Mouse (Mus musculus): ENCODE results near the gene Fam50a. TPM values are rescaled to one million over a fixed set of nuclear protein-coding genes. Genes with fewer than 3 reads are reported as not detected.

The Fam50a gene
- polyA plus RNA-seq (2015; fragmentation: Nextera tagmentation; extraction: Ambion mirVana) = 25.0 and 30.2 TPM in 2 replicates

DNA sequence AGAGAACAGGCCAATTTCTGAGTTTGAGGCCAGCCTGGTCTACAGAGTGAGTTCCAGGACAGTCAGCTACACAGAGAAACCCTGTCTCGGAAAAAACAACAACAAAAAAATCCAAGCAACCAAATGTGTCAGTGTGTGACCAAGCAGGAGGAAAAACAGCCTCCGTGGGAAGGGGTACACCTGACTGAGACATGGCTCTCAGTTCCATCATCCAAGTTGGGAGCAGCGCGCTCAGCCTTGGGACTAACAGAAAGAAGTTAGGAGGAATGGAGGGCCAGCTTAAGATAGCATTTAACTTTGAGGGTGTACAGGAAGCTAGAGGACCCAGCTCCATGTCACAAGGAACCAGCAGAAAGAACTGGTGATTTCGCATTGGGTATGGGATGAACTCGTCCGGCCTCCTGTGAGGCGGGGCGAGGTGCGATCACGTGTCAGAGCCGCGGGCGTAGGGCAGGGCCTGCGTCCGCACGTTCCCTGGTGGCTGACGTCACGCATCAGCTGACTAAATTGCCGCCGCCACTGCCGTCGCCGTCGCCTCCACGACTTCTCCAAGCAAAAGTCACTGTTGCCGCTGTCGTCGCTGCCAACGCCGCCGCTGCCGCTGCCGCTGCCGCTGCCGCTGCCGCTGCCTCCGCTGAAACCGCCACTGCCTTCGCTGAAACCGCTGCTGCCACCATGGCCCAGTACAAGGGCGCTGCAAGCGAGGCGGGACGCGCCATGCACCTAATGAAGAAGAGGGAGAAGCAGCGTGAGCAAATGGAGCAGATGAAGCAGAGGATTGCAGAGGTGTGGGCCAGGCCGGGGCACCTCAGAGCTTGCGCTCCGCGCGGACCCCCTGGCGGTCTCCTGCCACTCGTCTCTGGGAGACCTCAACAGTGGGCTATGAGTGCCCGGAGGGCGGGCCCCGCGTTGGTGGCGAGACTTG is at the start of gene Fam50a:
Fam50a (plus strand) TSS at position 494 of the 925 bp plus-strand sequence.
- Histone ChIP-seq H3K4me3 (ENCODE audit: low read depth, low read length) (peak within 1 kb of the TSS; percentile 75), H3K36me3 (ENCODE audit: control insufficient read depth, insufficient read depth) (peaks cover 14% of the 10 kb centered on the region), H3K4me2 (ENCODE audit: low read depth, low read length) (peak within 1 kb of the TSS; percentile 86), H3K27ac (ENCODE audit: low read length) (peak within 1 kb of the TSS; percentile 84), H3K9ac (ENCODE audit: low read depth, low read length) (peak within 1 kb of the TSS; percentile 80), H3K4me1 (ENCODE audit: control insufficient read depth, low read depth, low read length) (peaks cover 14% of the 10 kb centered on the region), H3K9me3 (replicated peaks; ENCODE audit: control insufficient read depth, low read length) (no peaks in the 10 kb centered on the region), H3K27me3 (ENCODE audit: control insufficient read depth, insufficient read depth, low read depth, low read length) (no peaks in the 10 kb centered on the region)
- WGBS (ENCODE audit: insufficient replicate concordance) = 21% methylated on average over 59 of the region's 59 CpGs
- ATAC-seq (ENCODE audit: low read depth) = peak; percentile 98

GRCm38 (mm10) chrX:74269736-74270061 is 43.1 kb upstream of the Fam50a start:
- Histone ChIP-seq H3K27ac (ENCODE audit: low read length) (peak overlapping the region; percentile 92), H3K9ac (ENCODE audit: low read depth, low read length) (peak overlapping the region; percentile 65), H3K27me3 (ENCODE audit: control insufficient read depth, insufficient read depth, low read depth, low read length) (no peaks in the 10 kb centered on the region), H3K9me3 (replicated peaks; ENCODE audit: control insufficient read depth, low read length) (no peaks in the 10 kb centered on the region), H3K36me3 (ENCODE audit: control insufficient read depth, insufficient read depth) (peaks cover 5% of the 10 kb centered on the region; the same call in 1 of the 2 replicates), H3K4me1 (ENCODE audit: control insufficient read depth, low read depth, low read length) (no peaks in the 10 kb centered on the region; the same call in 1 of the 2 replicates), H3K4me3 (ENCODE audit: low read depth, low read length) (peak overlapping the region; percentile 72), H3K4me2 (ENCODE audit: low read depth, low read length) (peak overlapping the region; percentile 80)
- 30% methylated on average over 3 of the region's 3 CpGs for WGBS (ENCODE audit: insufficient replicate concordance)
- ATAC-seq (ENCODE audit: low read depth) = no peak

DNA sequence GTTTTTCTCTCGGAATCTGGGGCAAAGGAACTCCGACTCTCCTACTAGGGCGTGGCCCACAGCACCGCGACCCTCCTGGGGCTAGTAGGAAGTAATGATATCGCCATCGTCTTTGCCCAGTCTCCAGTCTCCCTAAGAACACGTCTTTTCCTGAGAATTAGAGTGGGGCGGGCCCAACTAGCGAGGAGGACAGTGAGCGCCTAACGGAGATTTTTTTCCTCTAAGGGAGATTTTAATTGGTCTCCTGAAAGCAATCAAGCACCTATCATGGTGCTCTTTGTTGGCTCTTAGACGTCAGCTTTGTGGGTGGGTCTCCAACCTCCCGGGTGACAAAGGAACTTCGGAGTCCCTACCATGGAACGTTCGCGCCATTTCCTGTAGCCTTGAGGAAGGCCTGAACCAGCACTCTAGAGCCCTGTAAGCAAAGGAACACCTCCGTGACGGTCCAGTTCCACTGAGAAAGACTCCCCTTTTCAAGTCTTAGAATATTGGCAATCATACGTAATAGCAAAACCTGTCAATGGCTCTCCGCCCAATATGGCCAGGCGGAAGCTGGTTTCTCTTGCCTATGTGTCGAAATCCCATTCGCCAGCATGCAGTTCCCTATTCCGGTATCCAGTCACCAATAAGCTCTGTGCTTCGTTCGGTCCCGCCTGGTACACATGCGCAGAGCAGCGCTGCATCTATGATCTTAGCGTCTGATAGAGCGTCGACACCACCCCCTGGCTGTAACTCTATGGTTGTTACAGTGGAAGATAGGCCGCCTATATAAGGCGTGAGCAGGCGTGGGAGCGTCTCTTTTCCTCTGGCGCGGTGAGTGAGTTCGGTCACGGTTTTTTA is 42.6 kb upstream of the Fam50a start, which contains the start of gene Rpl10:
Rpl10 (plus strand) TSS at position 751 of the 840 bp plus-strand sequence.
- Histone ChIP-seq H3K9ac (ENCODE audit: low read depth, low read length) (peak within 1 kb of the TSS; percentile 72), H3K9me3 (replicated peaks; ENCODE audit: control insufficient read depth, low read length) (no peaks in the 10 kb centered on the region), H3K4me3 (ENCODE audit: low read depth, low read length) (peak within 1 kb of the TSS; percentile 72), H3K36me3 (ENCODE audit: control insufficient read depth, insufficient read depth) (peaks cover 5% of the 10 kb centered on the region; the same call in 1 of the 2 replicates), H3K27ac (ENCODE audit: low read length) (peak within 1 kb of the TSS; percentile 92), H3K4me1 (ENCODE audit: control insufficient read depth, low read depth, low read length) (no peaks in the 10 kb centered on the region; the same call in 1 of the 2 replicates), H3K4me2 (ENCODE audit: low read depth, low read length) (peak within 1 kb of the TSS; percentile 80), H3K27me3 (ENCODE audit: control insufficient read depth, insufficient read depth, low read depth, low read length) (no peaks in the 10 kb centered on the region)
- 19% methylated on average over 42 of the region's 42 CpGs for WGBS (ENCODE audit: insufficient replicate concordance)
- peak; percentile 95 for ATAC-seq (ENCODE audit: low read depth)

GRCm38 (mm10) chrX:74270902-74271551 is 41.8 kb upstream of the Fam50a start:
- Histone ChIP-seq H3K9me3 (replicated peaks; ENCODE audit: control insufficient read depth, low read length) (no peaks in the 10 kb centered on the region), H3K9ac (ENCODE audit: low read depth, low read length) (peak overlapping the region; percentile 72), H3K27ac (ENCODE audit: low read length) (peak overlapping the region; percentile 75), H3K36me3 (ENCODE audit: control insufficient read depth, insufficient read depth) (peaks cover 5% of the 10 kb centered on the region; the same call in 1 of the 2 replicates), H3K4me3 (ENCODE audit: low read depth, low read length) (peak overlapping the region; percentile 72), H3K27me3 (ENCODE audit: control insufficient read depth, insufficient read depth, low read depth, low read length) (no peaks in the 10 kb centered on the region), H3K4me1 (ENCODE audit: control insufficient read depth, low read depth, low read length) (no peaks in the 10 kb centered on the region; the same call in 1 of the 2 replicates), H3K4me2 (ENCODE audit: low read depth, low read length) (peak overlapping the region; percentile 61)
- ATAC-seq (ENCODE audit: low read depth) = no peak
- WGBS (ENCODE audit: insufficient replicate concordance) = 18% methylated on average over 27 of the region's 27 CpGs

GRCm38 (mm10) chrX:74273422-74274322 is 39.2 kb upstream of the Fam50a start:
- 28% methylated on average over 10 of the region's 10 CpGs for WGBS (ENCODE audit: insufficient replicate concordance)
- H3K4me3 ChIP-seq (ENCODE audit: low read depth, low read length) = no peak overlapping the region
- ATAC-seq (ENCODE audit: low read depth) = no peak
- no peak overlapping the region for H3K4me2 ChIP-seq (ENCODE audit: low read depth, low read length)
- H3K9ac ChIP-seq (ENCODE audit: low read depth, low read length) = no peak overlapping the region
- no peaks in the 10 kb centered on the region for H3K27me3 ChIP-seq (ENCODE audit: control insufficient read depth, insufficient read depth, low read depth, low read length)
- no peaks in the 10 kb centered on the region; the same call in 1 of the 2 replicates for H3K4me1 ChIP-seq (ENCODE audit: control insufficient read depth, low read depth, low read length)
- peak overlapping the region; percentile 19 for H3K27ac ChIP-seq (ENCODE audit: low read length)
- peaks cover 5% of the 10 kb centered on the region for H3K36me3 ChIP-seq (ENCODE audit: control insufficient read depth, insufficient read depth)
- H3K9me3 ChIP-seq (replicated peaks; ENCODE audit: control insufficient read depth, low read length) = no peaks in the 10 kb centered on the region

DNA sequence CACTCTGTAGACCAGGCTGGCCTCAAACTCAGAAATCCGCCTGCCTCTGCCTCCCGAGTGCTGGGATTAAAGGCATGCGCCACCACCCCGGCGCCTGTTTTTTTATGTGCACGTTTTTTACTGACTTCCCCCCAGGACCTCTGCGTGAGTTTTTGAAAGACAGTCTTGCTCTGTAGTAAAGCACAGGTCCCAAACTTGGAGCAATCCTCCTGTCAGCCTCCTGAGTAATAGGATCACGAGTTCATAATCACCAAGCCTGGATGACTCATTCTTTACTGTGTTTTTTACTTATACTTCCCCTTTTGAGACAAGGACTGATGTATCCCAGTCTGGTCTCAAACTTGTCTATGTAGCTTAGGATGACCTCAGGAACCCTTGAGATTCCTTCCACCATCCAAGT is 34.9 kb upstream of the Fam50a start:
- Histone ChIP-seq H3K4me1 (ENCODE audit: control insufficient read depth, low read depth, low read length) (no peaks in the 10 kb centered on the region; the same call in 1 of the 2 replicates), H3K27ac (ENCODE audit: low read length) (no peak overlapping the region), H3K27me3 (ENCODE audit: control insufficient read depth, insufficient read depth, low read depth, low read length) (no peaks in the 10 kb centered on the region), H3K9me3 (replicated peaks; ENCODE audit: control insufficient read depth, low read length) (no peaks in the 10 kb centered on the region), H3K36me3 (ENCODE audit: control insufficient read depth, insufficient read depth) (peaks cover 5% of the 10 kb centered on the region), H3K4me2 (ENCODE audit: low read depth, low read length) (no peak overlapping the region), H3K4me3 (ENCODE audit: low read depth, low read length) (no peak overlapping the region), H3K9ac (ENCODE audit: low read depth, low read length) (no peak overlapping the region)
- WGBS (ENCODE audit: insufficient replicate concordance) = 42% methylated on average over 7 of the region's 8 CpGs
- ATAC-seq (ENCODE audit: low read depth) = no peak

- H3K4me3 ChIP-seq (ENCODE audit: low read depth, low read length) = peak overlapping the region; percentile 71
- peak overlapping the region; percentile 82 for H3K4me2 ChIP-seq (ENCODE audit: low read depth, low read length)
- ATAC-seq (ENCODE audit: low read depth) = peak; percentile 8; the same call in 1 of the 2 replicates
- peak overlapping the region; percentile 94 for H3K27ac ChIP-seq (ENCODE audit: low read length)
- no peaks in the 10 kb centered on the region; the same call in 1 of the 2 replicates for H3K36me3 ChIP-seq (ENCODE audit: control insufficient read depth, insufficient read depth)
- no peaks in the 10 kb centered on the region for H3K27me3 ChIP-seq (ENCODE audit: control insufficient read depth, insufficient read depth, low read depth, low read length)
- H3K9me3 ChIP-seq (replicated peaks; ENCODE audit: control insufficient read depth, low read length) = no peaks in the 10 kb centered on the region
- peak overlapping the region; percentile 74 for H3K9ac ChIP-seq (ENCODE audit: low read depth, low read length)
- H3K4me1 ChIP-seq (ENCODE audit: control insufficient read depth, low read depth, low read length) = peaks cover 5% of the 10 kb centered on the region
- 14% methylated on average over 14 of the region's 14 CpGs for WGBS (ENCODE audit: insufficient replicate concordance)
These were observed 31.6 kb upstream of the Fam50a start for GRCm38 (mm10) chrX:74281041-74281731.

All from liver, embryonic 16.5 days (tissue).